Mouse (Mus musculus): Measurements from ENCODE around the gene Cfap299.

The Cfap299 gene

DNA sequence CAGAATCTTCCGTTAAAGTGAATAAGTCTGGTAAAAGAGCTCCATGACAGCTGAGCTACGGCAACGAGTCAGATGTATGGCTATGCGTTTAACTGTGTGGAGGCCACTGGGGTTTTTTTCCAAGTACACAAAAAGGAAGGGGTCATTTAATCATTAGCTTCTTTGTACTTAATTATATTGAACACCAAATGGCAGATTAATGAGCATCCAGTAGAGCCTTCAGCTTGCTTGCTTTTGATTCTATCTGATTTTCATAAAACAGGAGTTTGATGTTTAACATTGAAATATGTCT is 47.6 kb downstream of the Cfap299 start:
- no peak for DNase-seq (ENCODE audit: low spot score in 2 of 2)

DNA sequence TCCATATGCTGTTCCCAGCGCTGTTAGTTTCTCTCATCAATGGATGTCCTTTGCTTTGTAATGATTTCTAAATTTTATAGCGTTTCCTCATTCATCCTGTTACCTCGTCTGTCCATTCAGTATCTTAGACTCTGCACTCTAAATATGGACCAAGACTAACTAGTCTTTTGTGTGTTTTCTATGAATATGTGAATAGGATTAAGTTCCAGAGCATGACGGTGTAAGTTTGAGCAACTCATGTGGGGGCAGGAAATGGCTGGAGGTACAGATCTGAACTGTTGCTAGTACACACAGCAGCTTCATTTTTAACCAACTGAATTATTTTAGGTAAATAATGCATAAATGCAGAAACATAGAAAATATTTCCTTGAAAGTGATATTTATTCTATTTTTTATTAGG is 51.3 kb downstream of the Cfap299 start:
- no peak for DNase-seq (ENCODE audit: low spot score in 2 of 2)

DNA sequence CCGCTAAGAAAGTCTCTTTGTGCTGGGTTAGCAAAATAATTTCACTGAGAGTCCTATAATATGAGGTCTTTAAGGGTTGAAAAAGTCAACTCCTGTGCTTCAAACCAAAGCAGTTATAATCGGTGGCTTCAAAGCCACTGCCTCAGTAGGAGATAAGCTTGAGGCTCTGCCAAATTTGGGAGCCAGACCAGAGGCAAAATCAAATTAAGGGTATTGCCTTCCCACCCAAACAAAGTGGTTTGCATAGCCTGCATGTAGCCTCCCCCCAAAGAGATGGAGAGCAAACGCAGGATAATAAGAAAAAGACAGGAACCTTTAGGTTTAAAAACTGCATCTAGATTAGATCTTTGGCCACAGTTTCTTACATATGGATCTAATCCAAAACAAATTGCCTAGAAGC is 58.0 kb downstream of the Cfap299 start:
- DNase-seq (ENCODE audit: low spot score in 2 of 2): no peak

DNA sequence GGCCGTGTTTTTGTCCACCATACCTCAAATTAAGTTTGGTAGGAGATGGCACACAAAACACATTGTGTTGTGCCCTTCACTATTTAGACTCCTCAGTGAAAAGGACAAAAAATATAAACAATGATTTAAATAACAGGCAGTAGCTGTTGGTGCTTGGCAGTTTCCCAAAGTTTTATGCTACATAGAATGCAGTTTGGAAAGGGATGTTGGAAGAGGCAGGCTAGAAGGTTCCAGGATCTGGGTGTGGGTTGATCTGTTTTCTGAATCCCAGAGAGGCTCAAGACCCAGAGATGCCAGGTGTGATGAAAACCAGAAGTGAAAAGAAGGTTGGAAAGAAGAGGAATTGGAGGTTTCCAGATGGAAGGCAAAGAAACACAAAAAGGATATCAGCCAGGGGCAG is 73.1 kb downstream of the Cfap299 start:
- no peak for DNase-seq (ENCODE audit: low spot score in 2 of 2)

DNA sequence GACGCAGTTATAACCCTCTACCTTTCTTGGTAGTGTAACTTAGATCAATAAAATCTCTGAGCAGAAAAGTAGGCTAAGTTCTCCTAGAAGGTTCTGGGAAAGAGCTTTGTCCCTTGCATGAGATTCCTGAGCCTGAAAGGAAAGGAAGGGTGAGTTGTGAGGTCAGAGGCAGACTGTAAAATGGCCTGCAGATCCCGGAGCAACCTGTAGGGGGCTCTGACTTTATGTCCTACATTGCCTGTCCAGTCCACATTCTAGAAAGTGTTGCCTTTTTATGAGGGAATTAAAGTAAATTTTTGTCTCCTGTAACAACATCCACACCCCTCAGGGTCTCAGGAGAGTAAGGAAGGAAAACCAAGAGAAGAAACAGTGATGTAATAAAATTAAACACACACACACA is 81.0 kb downstream of the Cfap299 start:
- no peak for DNase-seq (ENCODE audit: low spot score in 2 of 2)

DNA sequence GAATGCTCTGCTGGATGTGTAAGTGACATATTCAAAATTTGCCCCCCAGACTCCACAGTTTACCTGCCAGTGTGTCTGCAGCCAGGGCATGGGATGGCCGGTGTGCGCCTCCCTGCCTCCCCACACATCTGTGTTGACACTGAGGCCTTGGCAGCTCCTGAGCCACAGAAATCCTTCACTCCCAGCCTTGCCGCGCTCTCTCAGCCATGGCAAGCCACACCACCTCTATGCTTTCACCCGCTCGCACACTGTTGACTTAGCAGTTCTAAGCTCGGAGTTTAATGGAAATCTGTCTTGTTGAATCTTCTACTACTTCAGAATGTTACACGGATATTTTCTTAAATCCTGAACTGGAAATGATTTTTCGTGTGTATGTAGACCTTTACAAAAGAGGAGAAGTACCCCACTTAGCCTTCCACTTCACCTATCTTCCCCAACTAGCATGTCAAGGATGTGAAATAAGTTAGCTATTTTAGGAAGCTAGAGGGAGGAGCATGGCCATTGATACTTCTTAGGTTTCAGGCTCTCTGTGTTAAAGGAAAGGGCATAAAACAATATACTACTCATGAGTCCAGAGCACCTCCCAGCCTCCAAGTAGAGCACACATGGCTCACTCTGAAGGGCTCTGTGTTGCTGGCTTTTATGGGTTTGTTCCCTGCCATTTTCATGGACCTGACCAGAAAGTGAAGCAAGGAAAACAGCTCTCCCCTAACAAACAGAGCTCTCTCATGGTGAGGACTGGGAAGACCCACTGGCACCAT is 87.5 kb downstream of the Cfap299 start:
- no peak for DNase-seq (ENCODE audit: low spot score in 2 of 2)

DNA sequence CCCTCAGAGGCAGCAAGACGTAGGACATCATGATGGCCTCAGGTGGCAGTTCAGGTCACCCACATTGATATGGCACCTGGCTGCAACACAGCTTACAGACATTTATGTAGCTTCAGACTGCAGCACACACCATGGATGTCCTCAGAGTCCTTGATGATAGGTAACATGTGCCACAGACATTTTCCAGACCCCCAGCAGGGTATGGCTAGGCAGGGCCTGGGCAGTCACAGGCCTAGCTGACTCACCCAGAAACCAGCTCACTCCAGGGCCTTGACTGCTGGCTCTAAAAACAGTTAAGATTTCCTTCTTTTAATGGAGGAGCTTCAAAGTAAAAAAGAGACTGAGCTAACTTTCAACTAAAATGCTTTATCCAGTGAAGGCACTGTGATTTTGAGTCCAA is 95.9 kb downstream of the Cfap299 start:
- no peak for DNase-seq (ENCODE audit: low spot score in 2 of 2)

DNA sequence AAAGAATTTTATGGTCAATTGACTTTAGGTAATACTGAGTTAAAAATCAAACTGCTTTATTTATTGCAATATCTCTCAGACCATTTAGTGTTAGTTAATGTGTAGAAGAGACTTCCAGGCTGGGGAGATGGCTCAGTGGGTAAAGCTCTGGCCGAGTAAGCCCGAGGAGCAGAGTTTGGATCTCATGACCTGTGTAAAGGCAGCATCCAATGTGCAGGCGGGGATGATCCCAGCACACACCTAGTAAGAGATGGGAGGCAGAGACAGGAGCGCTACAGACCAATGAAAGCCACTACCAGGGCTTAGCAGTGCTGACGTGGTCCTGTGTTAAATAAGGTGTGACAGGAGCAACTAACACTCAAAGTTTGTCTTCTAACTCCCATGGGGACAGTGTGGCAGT is 97.0 kb downstream of the Cfap299 start:
- DNase-seq (ENCODE audit: low spot score in 2 of 2): no peak

DNA sequence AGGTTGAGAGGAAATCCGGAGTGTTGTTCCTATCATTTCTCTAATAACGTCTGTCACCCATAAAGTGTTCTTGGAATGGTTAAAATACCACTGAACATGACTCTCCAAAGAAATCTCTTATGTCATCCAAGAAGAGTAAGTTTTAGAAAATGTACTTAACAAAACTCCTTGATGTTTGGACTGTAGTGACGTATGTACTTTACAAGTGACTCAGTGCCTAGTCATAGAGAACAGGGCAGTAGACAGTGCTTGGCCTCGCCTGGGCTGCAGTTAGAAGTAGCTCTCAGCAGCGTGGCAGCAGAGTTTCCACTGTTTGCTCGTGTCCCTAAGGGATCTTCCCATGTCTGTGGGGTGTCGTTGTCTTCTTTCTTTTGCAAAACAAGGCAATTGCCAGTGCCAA is 101.0 kb downstream of the Cfap299 start:
- no peak for DNase-seq (ENCODE audit: low spot score in 2 of 2)

DNA sequence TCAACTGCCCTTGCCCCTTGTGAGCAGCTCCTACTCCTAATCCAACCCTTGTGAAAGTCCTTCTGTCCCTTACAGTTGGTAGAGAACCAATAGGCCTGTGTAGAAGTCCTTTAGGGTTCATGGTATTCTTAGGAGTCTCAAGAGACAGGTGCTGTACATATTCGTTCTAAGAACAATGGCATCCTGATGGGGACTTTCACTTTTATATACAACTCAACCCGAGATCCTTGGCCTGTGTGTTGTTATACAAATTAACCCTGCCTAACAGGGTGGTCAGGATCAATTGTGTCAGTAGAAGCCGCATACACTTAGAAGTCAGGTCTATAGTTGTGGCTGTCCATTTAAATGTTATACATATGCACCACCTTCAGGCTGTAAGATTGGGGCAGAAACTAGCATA is 109.6 kb downstream of the Cfap299 start:
- no peak for DNase-seq (ENCODE audit: low spot score in 2 of 2)

DNA sequence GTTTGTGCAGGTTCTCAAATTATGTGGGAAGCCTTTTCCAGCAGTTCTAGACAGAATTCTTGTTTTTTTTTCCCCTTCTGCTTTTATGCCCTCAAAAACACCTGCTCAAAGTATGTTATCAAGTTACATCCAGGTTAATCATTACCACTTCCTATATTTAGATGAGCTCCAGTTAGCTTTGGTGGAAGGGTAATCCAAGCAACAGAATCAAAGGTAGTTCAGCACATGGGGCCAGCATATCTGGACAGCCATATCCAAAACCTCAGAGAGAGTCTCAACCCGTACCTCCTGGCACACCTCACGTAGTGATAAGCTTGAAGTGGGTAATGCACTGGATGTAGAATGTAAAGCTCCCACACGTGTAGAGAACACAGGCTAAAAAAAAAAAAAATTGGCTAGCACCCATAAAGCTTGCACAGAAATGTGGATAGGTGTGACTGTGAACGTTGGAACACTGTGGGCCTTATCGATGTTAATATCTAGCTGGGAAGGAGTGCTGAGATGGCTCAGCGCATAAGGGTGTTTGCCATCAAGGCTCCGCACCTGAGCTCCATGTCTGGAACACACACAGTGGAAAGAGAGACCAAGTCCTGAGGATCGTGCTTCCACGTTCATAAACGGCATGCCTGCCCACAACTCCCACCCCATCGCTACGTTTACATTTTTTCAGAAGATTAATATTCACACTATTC is 117.8 kb downstream of the Cfap299 start:
- DNase-seq (ENCODE audit: low spot score in 2 of 2): no peak

DNA sequence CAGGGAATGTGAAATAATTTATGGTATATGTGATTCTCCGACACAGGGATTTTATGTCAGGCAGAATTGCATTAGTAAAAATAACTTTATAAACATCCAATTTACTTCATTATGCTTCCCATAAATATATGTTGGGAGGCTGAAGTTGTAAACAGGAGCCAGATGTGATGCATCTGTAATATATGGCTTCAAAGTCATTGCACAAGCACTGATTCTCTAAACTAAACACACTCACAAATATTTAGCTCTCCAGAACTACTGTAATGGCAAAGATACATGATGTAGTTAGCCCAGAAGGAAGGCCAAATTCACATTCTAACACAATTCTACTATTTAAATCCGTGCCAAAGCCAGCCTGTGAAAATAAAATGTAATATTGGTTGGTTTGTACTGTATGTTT is 120.8 kb downstream of the Cfap299 start:
- no peak for DNase-seq (ENCODE audit: low spot score in 2 of 2)

DNA sequence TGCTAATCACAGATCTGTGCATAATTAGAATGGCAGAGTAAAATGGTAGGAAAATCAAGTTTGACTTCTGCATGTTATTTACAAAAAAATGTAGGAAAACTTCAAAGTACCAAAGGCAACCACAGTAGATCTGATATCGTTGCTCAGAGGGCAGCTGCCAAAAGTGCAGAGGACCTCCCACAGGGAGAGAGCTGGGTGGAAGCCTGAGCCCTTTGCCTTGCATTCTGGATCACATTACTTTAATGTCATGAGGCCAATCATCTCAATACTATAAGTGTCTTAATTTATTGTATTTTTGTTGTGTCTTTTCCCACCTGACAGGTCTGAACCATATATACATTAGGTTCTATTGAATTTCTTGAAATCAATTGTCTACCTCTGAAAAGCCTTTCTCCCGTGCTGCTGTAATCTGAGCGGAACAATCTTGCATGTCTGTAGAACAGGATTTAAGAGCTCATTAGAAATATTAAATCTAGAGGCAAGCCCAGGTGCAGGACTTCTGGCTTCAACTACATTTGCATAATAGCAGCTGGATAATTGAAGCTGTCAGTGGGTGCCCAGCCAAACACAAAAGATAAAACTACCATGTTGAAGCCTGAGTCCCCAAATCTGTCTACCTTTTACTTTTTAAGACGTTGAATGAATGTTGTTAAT is 137.9 kb downstream of the Cfap299 start:
- no peak for DNase-seq (ENCODE audit: low spot score in 2 of 2)

DNA sequence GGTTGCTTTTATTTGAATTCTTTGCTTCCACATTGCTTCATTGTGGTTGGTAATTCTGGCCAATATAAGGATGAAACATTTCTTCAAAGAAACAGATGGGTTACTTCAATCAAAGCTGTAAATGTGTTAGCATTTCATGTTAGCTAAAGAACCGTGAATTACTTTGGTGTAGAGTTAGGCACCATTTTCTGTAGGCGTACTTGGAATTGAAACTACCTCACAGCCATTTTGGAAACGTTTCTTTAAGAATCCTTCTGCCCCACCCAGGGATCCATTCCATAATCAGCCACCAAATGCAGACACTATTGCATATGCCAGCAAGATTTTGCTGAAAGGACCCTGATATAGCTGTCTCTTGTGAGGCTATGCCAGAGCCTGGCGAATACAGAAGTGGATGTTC is 140.9 kb downstream of the Cfap299 start:
- no peak for DNase-seq (ENCODE audit: low spot score in 2 of 2)

DNA sequence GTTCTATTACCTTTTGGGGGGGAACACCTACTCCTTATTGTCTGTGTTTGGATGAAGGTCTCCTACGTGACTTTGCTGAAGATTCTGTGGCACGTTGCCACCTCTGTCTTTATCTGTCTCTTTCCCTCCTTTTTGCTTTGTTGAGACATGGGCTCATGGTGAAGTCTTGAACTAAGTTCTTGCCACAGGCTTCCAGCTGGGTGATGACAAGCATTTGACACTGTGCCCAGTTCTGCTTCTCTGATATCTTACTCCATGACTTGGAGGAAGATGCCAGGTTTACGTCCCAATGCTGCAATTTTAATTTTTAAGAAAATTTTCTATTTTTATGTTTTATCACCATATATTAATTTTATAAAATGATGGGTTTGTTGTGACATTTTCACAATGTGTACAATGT is 147.4 kb downstream of the Cfap299 start:
- no peak for DNase-seq (ENCODE audit: low spot score in 2 of 2)

DNA sequence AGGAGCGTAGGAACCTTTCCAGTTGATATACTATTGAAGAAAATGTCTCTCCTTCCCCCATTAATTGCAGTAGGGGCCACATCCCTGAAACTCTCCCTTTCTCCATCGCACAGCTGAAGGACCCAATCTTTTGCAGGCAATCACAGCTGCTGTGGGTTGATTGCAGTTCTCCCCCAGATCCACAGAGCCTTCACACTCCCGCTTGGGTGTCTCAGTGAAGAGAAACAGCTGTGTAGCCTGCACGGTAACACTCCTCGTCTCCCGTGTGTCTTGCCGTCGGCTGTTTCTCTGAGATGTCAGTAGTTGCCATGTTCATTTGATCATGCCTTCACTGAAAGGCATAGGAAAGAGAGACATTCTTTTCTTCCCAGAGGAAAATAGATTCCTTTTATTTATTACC is 148.2 kb downstream of the Cfap299 start:
- no peak for DNase-seq (ENCODE audit: low spot score in 2 of 2)

DNA sequence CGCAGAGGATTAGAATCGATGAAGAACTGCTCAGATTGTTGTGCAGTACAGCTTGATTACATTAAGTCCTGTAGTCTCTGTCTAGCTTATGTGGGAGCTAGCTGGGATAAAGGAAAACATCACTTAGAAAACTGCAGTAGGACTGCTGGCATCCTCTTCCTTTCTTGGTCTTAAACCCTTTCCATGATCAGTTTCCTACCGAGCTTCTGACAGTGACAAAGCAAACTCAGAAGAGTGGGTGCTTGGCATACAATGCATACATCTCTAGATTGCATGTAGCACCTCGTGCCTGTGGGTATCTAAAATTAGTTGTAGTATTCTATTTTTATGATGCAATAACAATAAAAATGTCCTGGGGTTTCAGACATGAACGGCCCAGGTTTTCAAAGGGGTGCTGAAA is 154.4 kb downstream of the Cfap299 start:
- no peak for DNase-seq (ENCODE audit: low spot score in 2 of 2)

DNA sequence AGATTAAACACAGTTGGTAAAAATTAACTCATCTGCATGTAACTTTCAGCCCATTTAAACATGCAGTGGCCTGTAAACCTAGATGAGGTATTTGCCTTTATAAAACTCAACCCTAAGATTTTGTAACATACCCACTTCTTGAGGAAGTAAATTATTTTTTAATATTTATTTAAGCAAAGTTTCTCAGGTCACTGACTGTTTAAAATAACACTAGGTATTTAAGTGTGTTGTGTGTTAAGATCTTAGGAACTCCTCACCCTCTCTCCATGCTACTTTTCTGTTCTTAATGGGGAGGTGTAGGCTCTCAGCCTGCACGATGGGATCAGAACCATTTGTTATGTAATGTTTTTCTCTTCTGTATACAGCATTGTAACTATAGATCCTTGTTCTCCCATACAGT is 156.1 kb downstream of the Cfap299 start:
- DNase-seq (ENCODE audit: low spot score in 2 of 2): no peak

DNA sequence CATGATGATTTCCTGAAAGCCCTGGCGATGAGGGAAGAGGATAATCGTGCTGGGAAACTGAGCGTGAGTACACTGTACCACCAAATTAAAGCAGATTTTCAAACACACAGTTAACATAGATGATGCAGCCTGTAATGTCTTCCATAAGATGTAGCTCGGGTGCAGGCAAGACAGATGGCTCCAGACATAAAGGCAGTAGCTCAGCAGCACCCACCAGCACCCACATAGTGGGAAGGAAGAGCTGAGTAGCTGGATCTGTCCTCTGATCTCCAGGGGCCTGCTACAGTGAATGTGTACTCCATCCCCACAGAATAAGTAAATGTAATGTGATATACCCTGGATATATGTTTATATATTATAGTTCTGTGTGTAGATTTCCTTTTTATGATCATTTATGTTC is 169.2 kb downstream of the Cfap299 start:
- no peak for DNase-seq (ENCODE audit: low spot score in 2 of 2)

DNA sequence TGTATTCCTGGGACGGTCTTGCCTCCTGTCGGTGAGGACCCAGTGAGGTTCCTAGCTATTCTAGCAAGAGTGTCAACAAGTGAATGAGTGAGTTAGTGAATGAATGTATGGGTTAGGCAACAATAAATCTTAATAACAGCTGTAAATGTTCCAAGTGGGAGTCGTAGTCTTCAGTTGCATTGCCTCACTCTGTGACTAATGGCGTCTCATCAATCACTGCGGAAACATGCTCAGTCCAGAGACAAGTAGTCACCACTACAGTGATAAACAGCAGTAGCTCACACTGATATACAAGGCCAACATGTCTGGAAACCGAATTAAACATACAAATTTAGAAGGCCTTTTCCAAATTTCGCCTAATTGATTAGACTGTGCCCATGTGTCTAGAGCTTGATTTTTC is 187.1 kb downstream of the Cfap299 start:
- DNase-seq (ENCODE audit: low spot score in 2 of 2): no peak

DNA sequence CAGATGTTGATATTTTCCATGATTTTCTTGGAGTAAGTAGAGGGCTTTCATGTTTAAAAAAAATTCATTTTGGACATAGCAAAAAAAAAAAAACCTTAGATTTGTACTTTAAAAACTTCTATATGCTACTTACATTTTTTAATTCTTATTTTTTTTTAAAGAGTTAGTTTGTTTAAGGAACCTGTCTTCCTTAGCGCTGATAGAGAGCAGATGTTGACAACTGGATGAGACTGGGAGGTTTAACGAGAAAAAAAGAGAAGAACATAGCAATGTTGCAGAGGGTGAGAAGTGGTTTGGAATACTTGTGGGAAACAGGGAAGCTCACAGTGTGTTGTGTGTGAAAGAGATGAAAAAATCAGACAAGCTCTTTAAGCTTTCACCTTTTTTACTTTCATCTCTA is 191.0 kb downstream of the Cfap299 start:
- DNase-seq (ENCODE audit: low spot score in 2 of 2): no peak

DNA sequence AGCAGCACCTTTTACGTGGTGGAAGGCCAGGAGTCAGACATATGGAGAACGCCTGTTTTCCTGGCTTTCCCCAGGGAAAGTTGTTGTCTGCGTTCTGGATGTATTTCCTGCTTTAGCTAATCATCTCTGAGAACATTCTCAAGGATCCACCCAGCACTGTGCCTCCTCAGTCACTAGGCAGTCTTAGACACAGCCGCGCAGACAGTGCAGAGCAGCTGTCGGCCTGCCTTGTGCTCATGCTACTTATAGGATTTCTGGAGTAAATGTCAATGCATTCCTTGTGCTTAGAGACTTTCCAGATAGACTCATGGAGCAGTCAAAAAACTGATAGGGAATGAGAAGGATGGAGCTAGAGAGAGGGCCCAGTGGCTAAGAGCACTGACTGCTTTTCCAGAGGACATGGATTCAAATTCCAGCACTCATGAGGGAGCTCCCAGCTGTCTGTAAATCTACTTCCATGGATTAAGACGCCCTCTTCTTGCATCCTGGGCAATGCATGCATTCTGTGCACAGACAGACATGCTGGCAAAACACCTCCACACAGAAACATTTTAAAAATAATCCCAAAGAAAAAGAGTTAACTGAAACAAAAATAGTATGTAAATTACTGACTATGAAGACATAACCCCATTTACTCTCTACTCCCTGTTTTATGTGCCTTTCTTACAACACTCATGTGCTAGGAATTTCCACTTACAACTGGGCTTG is 193.3 kb downstream of the Cfap299 start:
- DNase-seq (ENCODE audit: low spot score in 2 of 2): no peak

DNA sequence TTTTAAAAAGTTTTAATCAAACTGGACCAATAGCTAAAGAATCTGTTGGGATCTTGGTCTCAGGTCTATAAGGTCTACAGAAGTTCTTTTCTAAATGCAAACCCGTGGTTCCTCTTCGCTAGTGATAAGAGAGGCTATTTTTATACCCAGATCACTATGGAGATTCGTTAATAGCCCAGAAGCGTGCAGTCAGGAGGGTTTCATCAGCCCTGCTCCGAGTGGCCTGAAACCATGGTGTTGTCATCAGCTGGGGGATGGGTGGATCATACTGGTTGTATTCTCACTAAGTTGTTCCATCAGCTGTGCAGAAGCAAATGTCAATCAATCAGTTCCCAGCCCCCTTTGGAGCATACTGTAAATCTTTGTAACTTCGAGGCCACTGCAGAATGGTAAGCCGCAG is 193.9 kb downstream of the Cfap299 start:
- no peak for DNase-seq (ENCODE audit: low spot score in 2 of 2)
